Mouse (Mus musculus) adrenal gland, adult 10 weeks (tissue): ENCODE results near the gene Uqcrq. TPM values are rescaled to one million over a fixed set of nuclear protein-coding genes. Genes with fewer than 3 reads are reported as not detected.

Source experiments
- polyA plus RNA-seq: library from polyadenylated mRNA; stranded (reverse); fragments of 350-450 nt; fragmentation: Illumina TruSeq; extraction: RNeasy Lipid Tissue Mini Kit (QIAGEN cat#74804); gene quantifications from one replicate; pipeline ENCODE4 v1.2.3, GENCODE M21; 2014; ENCODE audit warnings: low read depth, low replicate concordance

Gene Uqcrq
- polyA plus RNA-seq: 55.0 TPM

GRCm38 (mm10) chr11:53430670-53431346 lies at the start of gene Uqcrq, which contains the start of gene Gdf9:
TSS of gene Uqcrq (minus strand) at chr11:53430831.
TSS of gene Gdf9 (plus strand) at chr11:53431023.

GRCm38 (mm10) chr11:53479783-53480301 lies 49.2 kb upstream of the Uqcrq start, which contains the start of the genes Gm9945 and Sowaha:
TSS of gene Gm9945 (plus strand) at chr11:53480166.
TSS of gene Sowaha (minus strand) at chr11:53480274.

GRCm38 (mm10) chr11:53469968-53470695 lies 39.5 kb upstream of the Uqcrq start, which contains the start of gene Gm9837:
TSS of gene Gm9837 (minus strand) at chr11:53470479.

GRCm38 (mm10) chr11:53456474-53457371 lies 26.1 kb upstream of the Uqcrq start, which contains the start of the genes Gm10447 and Shroom1:
TSS of gene Gm10447 (minus strand) at chr11:53457110.
TSS of gene Shroom1 (plus strand) at chr11:53457205.

GRCm38 (mm10) chr11:53423036-53423435 lies 7.6 kb downstream of the Uqcrq start, which contains the start of gene Leap2:
TSS of gene Leap2 (minus strand) at chr11:53423170.

Other genes starting within 250 kb of the Uqcrq start
- 777 TPM for gene Hspa4, start 130.4 kb downstream of the Uqcrq start, polyA plus RNA-seq
- gene Zcchc10, start 106.2 kb downstream of the Uqcrq start, polyA plus RNA-seq: 42.9 TPM
- gene Aff4, start 80.0 kb downstream of the Uqcrq start, polyA plus RNA-seq: 337 TPM
- gene Leap2, start 7.7 kb downstream of the Uqcrq start, polyA plus RNA-seq: not detected
- gene Gdf9, start 192 bp upstream of the Uqcrq start, polyA plus RNA-seq: not detected
- gene Gm10447, start 26.3 kb upstream of the Uqcrq start, polyA plus RNA-seq: not detected
- 0.29 TPM for gene Shroom1, start 26.4 kb upstream of the Uqcrq start, polyA plus RNA-seq
- gene Gm9837, start 39.6 kb upstream of the Uqcrq start, polyA plus RNA-seq: not detected
- not detected for gene Gm9945, start 49.3 kb upstream of the Uqcrq start, polyA plus RNA-seq
- 0.64 TPM for gene Sowaha, start 49.4 kb upstream of the Uqcrq start, polyA plus RNA-seq
- gene Sept8, start 88.4 kb upstream of the Uqcrq start, polyA plus RNA-seq: 32.0 TPM
- 41.5 TPM for gene Kif3a, start 136.5 kb upstream of the Uqcrq start, polyA plus RNA-seq
- not detected for gene Il4, start 187.8 kb upstream of the Uqcrq start, polyA plus RNA-seq
- gene Il13, start 203.9 kb upstream of the Uqcrq start, polyA plus RNA-seq: not detected